Mouse (Mus musculus) forebrain, postnatal 0 days (tissue): ENCODE measurements around the gene Mapkapk5. TPM values are rescaled to one million over a fixed set of nuclear protein-coding genes. Genes with fewer than 3 reads are reported as not detected.

ENCODE experiments used
- ATAC-seq: fragments of 200-750 bp; cut with Nextera tagmentation; 2 replicates; pipeline ENCODE4 v1.8.0; 2017; ENCODE audit warnings: mild to moderate bottlenecking, moderate library complexity
- DNase-seq: peaks from one replicate; pipeline ENCODE4 v3.0.0-alpha.2; 2015
- H3K27ac ChIP-seq: fragments of 300-500 bp; sonication (generic); 2 replicates; pipeline ENCODE4 v1.5.1; 2014; ENCODE audit warnings: low read depth, mild to moderate bottlenecking, antibody characterized with exemption, low read length, moderate library complexity, mixed read lengths
- H3K27me3 ChIP-seq: fragments of 300-500 bp; sonication (generic); 2 replicates; pipeline ENCODE4 v1.6.1; 2014; ENCODE audit warnings: mild to moderate bottlenecking, low read length, mixed read lengths; ENCODE audit not compliant: insufficient read depth
- H3K36me3 ChIP-seq: fragments of 300-500 bp; sonication (generic); 2 replicates; pipeline ENCODE4 v1.6.1; 2014; ENCODE audit warnings: mild to moderate bottlenecking, moderate library complexity; ENCODE audit not compliant: insufficient read depth
- H3K4me1 ChIP-seq: fragments of 300-500 bp; sonication (generic); 2 replicates; pipeline ENCODE4 v1.6.1; 2014; ENCODE audit warnings: antibody characterized with exemption; ENCODE audit not compliant: insufficient read depth
- H3K4me2 ChIP-seq: fragments of 300-500 bp; sonication (generic); 2 replicates; pipeline ENCODE4 v1.6.1; 2014; ENCODE audit warnings: low read depth, mild to moderate bottlenecking, moderate library complexity
- H3K4me3 ChIP-seq: fragments of 300-500 bp; sonication (generic); 2 replicates; pipeline ENCODE4 v1.5.1; 2014; ENCODE audit warnings: low read depth, low read length, mixed read lengths
- H3K9ac ChIP-seq: fragments of 300-500 bp; sonication (generic); 2 replicates; pipeline ENCODE4 v1.6.1; 2014; ENCODE audit warnings: mild to moderate bottlenecking
- H3K9me3 ChIP-seq: fragments of 300-500 bp; sonication (generic); 2 replicates; pipeline ENCODE4 v1.6.1; 2016; ENCODE audit warnings: low read length
- CTCF ChIP-seq: sonication (generic); IDR thresholded peaks from 2 replicates; pipeline ENCODE4 v1.5.1; 2016; ENCODE audit warnings: antibody characterized with exemption, control low read depth, low read depth
- WGBS: fragments of 180-500 bp; shearing (Covaris S2); extraction: QIAGEN DNeasy Blood & Tissue Kit; methylation state at CpG from one replicate; pipeline ENCODE4 v1.1.7; 2014; 5-methylcytosine and 5-hydroxymethylcytosine counted together
- polyA plus RNA-seq: library from polyadenylated mRNA; unstranded; fragments of >200 nt; fragmentation: Nextera tagmentation; extraction: Ambion mirVana; gene quantifications from 2 replicates; pipeline ENCODE4 v1.2.1, GENCODE M21; 2015
- total RNA-seq: library from RNA; depleted of rRNA; stranded (reverse); fragments of >200 nt; gene quantifications from 2 replicates; pipeline ENCODE4 v1.2.3, GENCODE M21; 2014; rRNA removed

The Mapkapk5 gene
- total and polyA plus RNA-seq, 2 experiments from 2014 or later: 50.1 to 83.1 TPM

DNA sequence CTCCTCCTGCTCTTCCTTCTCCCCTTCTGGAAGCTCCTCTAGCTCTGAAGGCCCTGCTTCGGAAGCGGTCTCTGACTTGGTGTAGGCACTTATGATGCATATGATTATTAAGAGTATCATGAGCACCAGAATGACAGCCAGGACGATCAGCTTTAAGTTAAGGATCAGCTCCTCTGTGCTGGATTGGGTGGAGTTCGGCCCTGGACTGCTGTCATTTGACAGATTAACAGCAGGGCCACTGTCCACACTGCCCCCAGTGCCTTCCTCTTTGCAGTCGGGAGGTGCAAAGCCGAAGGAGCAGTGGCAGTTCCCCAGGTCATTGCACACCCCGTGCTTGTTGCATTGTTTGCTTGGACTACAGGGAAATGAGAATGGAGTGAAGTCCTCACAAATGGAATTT lies 45.0 kb downstream of the Mapkapk5 start:
- 76% methylated on average over 7 of the region's 7 CpGs for WGBS
- H3K27me3 ChIP-seq: no peaks in the 10 kb centered on the region
- no peak overlapping the region for H3K4me3 ChIP-seq
- no peak overlapping the region for H3K27ac ChIP-seq
- H3K4me2 ChIP-seq: no peak overlapping the region
- ATAC-seq (no peak), DNase-seq (no peak)
- no peaks in the 10 kb centered on the region for H3K4me1 ChIP-seq
- H3K36me3 ChIP-seq: no peaks in the 10 kb centered on the region
- no peak overlapping the region for H3K9ac ChIP-seq
- H3K9me3 ChIP-seq: no peaks in the 10 kb centered on the region
- no peak for TF ChIP-seq CTCF

- Histone ChIP-seq H3K4me1 (no peaks in the 10 kb centered on the region), H3K36me3 (no peaks in the 10 kb centered on the region), H3K9me3 (no peaks in the 10 kb centered on the region), H3K27me3 (no peaks in the 10 kb centered on the region), H3K4me2 (no peak overlapping the region), H3K4me3 (no peak overlapping the region), H3K27ac (no peak overlapping the region), H3K9ac (no peak overlapping the region)
- TF ChIP-seq CTCF: no peak
- DNase-seq: no peak
- ATAC-seq: no peak
- WGBS: 74% methylated on average over 8 of the region's 8 CpGs
Observed at GRCm38 (mm10) chr5:121493305-121493704, 52.4 kb downstream of the Mapkapk5 start.

GRCm38 (mm10) chr5:121484801-121485200 lies 60.9 kb downstream of the Mapkapk5 start:
- Histone ChIP-seq H3K4me2 (no peak overlapping the region), H3K27me3 (no peaks in the 10 kb centered on the region), H3K27ac (no peak overlapping the region), H3K9me3 (no peaks in the 10 kb centered on the region), H3K9ac (no peak overlapping the region), H3K4me3 (no peak overlapping the region), H3K36me3 (no peaks in the 10 kb centered on the region), H3K4me1 (no peaks in the 10 kb centered on the region)
- 86% methylated on average over 5 of the region's 5 CpGs for WGBS
- ATAC-seq (no peak), DNase-seq (no peak)
- TF ChIP-seq CTCF: no peak

- peak; percentile 85 for DNase-seq
- no peaks in the 10 kb centered on the region for H3K4me1 ChIP-seq
- H3K4me3 ChIP-seq: no peak overlapping the region
- no peaks in the 10 kb centered on the region for H3K36me3 ChIP-seq
- TF ChIP-seq CTCF: peak; percentile 83
- H3K4me2 ChIP-seq: no peak overlapping the region
- H3K9ac ChIP-seq: no peak overlapping the region
- no peaks in the 10 kb centered on the region for H3K9me3 ChIP-seq
- peak; percentile 25; the same call in 1 of the 2 replicates for ATAC-seq
- H3K27me3 ChIP-seq: no peaks in the 10 kb centered on the region
- WGBS: 27% methylated on average over 3 of the region's 3 CpGs
- H3K27ac ChIP-seq: no peak overlapping the region
Observed at GRCm38 (mm10) chr5:121477680-121478079, 68.0 kb downstream of the Mapkapk5 start.

DNA sequence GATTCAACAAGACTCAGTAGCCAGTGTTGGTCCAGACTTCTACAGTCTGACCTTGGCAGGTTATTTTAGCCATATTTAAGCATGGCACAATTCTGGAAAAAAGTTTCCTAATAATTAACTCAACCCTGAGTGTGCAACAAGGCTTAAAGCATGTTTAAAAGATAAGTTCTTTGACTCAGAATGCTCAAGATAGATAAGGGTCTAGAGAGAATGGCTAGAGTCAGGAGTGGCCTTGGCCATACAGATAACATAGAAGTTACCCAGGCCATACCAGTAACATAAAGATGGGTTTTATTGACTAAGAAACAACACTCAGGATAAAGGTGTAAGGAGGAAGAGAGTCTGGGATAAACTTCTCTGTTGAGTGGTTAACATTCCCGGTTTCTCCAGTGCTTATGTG lies 69.7 kb downstream of the Mapkapk5 start:
- 96% methylated on average over 1 of the region's 1 CpGs for WGBS
- no peak for TF ChIP-seq CTCF
- ATAC-seq: no peak
- no peak overlapping the region for H3K27ac ChIP-seq
- no peak overlapping the region for H3K4me2 ChIP-seq
- H3K36me3 ChIP-seq: no peaks in the 10 kb centered on the region
- H3K9ac ChIP-seq: no peak overlapping the region
- DNase-seq: no peak
- no peak overlapping the region for H3K4me3 ChIP-seq
- no peaks in the 10 kb centered on the region for H3K27me3 ChIP-seq
- H3K4me1 ChIP-seq: no peaks in the 10 kb centered on the region
- H3K9me3 ChIP-seq: no peaks in the 10 kb centered on the region

Other genes with a start within 250 kb of the Mapkapk5 start
- gene Trafd1, start 160.3 kb downstream of the Mapkapk5 start, total RNA-seq: 131 and 141 TPM in 2 replicates
- gene Trafd1, start 160.3 kb downstream of the Mapkapk5 start, polyA plus RNA-seq: 123 and 124 TPM in 2 replicates
- 39.4 and 45.9 TPM in 2 replicates for gene Naa25, start 148.0 kb downstream of the Mapkapk5 start, total RNA-seq
- gene Naa25, start 148.0 kb downstream of the Mapkapk5 start, polyA plus RNA-seq: 33.7 and 44.1 TPM in 2 replicates
- 0.24 and 0.54 TPM in 2 replicates for gene Tmem116, start 94.0 kb downstream of the Mapkapk5 start, total RNA-seq
- 2.2 and 2.7 TPM in 2 replicates for gene Tmem116, start 94.0 kb downstream of the Mapkapk5 start, polyA plus RNA-seq
- 123 and 141 TPM in 2 replicates for gene Erp29, start 93.4 kb downstream of the Mapkapk5 start, total RNA-seq
- 185 and 187 TPM in 2 replicates for gene Erp29, start 93.4 kb downstream of the Mapkapk5 start, polyA plus RNA-seq
- gene Adam1b, start 42.5 kb downstream of the Mapkapk5 start, total RNA-seq: not detected in 2 replicates
- gene Adam1b, start 42.5 kb downstream of the Mapkapk5 start, polyA plus RNA-seq: not detected in 2 replicates
- gene Adam1a, start 423 bp downstream of the Mapkapk5 start, total RNA-seq: 16.2 and 20.1 TPM in 2 replicates
- gene Adam1a, start 423 bp downstream of the Mapkapk5 start, polyA plus RNA-seq: 0.55 and 1.3 TPM in 2 replicates
- gene Gm42878, start 423 bp downstream of the Mapkapk5 start, total RNA-seq: 0.24 and 0.31 TPM in 2 replicates
- gene Gm42878, start 423 bp downstream of the Mapkapk5 start, polyA plus RNA-seq: 0.43 TPM in 1 of 2 replicates, not detected in the other
- gene Aldh2, start 47.9 kb upstream of the Mapkapk5 start, total RNA-seq: 68.1 and 77.2 TPM in 2 replicates
- gene Aldh2, start 47.9 kb upstream of the Mapkapk5 start, polyA plus RNA-seq: 89.0 and 115 TPM in 2 replicates
- gene Acad12, start 73.0 kb upstream of the Mapkapk5 start, total RNA-seq: 1.4 and 2.1 TPM in 2 replicates
- gene Acad12, start 73.0 kb upstream of the Mapkapk5 start, polyA plus RNA-seq: 0.96 and 1.2 TPM in 2 replicates
- 2.7 and 3.0 TPM in 2 replicates for gene Acad10, start 114.6 kb upstream of the Mapkapk5 start, total RNA-seq
- 0.59 and 1.1 TPM in 2 replicates for gene Acad10, start 114.6 kb upstream of the Mapkapk5 start, polyA plus RNA-seq
- 51.5 and 56.0 TPM in 2 replicates for gene Brap, start 114.7 kb upstream of the Mapkapk5 start, total RNA-seq
- gene Brap, start 114.7 kb upstream of the Mapkapk5 start, polyA plus RNA-seq: 42.7 and 46.6 TPM in 2 replicates
- gene Atxn2, start 165.4 kb upstream of the Mapkapk5 start, total RNA-seq: 80.3 and 80.6 TPM in 2 replicates
- gene Atxn2, start 165.4 kb upstream of the Mapkapk5 start, polyA plus RNA-seq: 71.3 and 92.3 TPM in 2 replicates